Comparison of ENCODE assay signal across 19 mouse cellular contexts in the genomic region with DNA sequence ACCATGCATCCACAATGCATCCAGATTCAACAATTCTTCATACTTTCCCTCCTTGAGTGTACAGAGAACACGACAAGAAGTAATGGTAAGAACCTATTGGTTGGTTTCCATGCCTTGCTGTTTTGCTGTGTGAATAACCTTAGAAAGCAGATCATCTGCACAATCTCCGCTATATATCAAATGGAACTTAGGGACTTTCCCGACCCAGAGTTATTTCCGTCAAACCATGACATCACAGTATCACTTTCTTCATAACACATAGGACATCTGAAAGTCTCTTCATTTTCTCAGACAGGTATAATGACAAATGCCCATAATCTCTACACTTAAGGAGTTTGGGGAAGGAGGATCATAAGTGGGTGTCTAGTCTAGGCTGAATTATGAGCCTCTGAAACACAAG.
"Had no signal": no experiment of that assay in that cellular context is flagged by ENCODE, and none has a peak within 500 bp of the region (broad histone marks: within the 10 kb centered on the region; RNA-seq: fewer than 3 reads in every experiment).

No protein-coding gene starts in this region.

- H3K36me3 ChIP-seq: neural tube, embryonic 13.5 days; neural tube, embryonic 15.5 days had no signal

- ATAC-seq: midbrain, embryonic 16.5 days had no signal

- H3K4me2 ChIP-seq: lung, embryonic 14.5 days; midbrain, embryonic 11.5 days; neural tube, embryonic 13.5 days; neural tube, embryonic 15.5 days had no signal

- H3K4me1 ChIP-seq: megakaryocyte, embryonic 14.5 days; neural tube, embryonic 13.5 days; neural tube, embryonic 15.5 days had no signal

- H3K27ac ChIP-seq: macrophage; neural tube, embryonic 13.5 days; neural tube, embryonic 15.5 days had no signal

- H3K9me3 ChIP-seq: megakaryocyte, embryonic 14.5 days; neural tube, embryonic 13.5 days; neural tube, embryonic 15.5 days had no signal

- H3K4me3 ChIP-seq: megakaryocyte, embryonic 14.5 days; myocyte; neural tube, embryonic 13.5 days; neural tube, embryonic 15.5 days had no signal

- DNase-seq: lung, adult 18-20 months; lung, embryonic 14.5 days; lung, postnatal 10 days; midbrain, embryonic 14.5 days; retina, postnatal 1 day; right cerebral cortex, adult 18-20 months; right cerebral cortex, postnatal 25 days; right cerebral cortex, postnatal 4 days; spleen, adult 18-20 months; thymus, adult 18-20 months; thymus, postnatal 14 days; thymus, postnatal 36 days had no signal

- H3K9ac ChIP-seq: lung, embryonic 14.5 days; neural tube, embryonic 13.5 days; neural tube, embryonic 15.5 days had no signal

- H3K27me3 ChIP-seq: megakaryocyte, embryonic 14.5 days; neural tube, embryonic 13.5 days; neural tube, embryonic 15.5 days had no signal
